20 mouse cellular contexts compared by ENCODE assay signal in genomic region chr9:95708943-95709342, GRCm38 (mm10). TPM values are rescaled to one million over a fixed set of nuclear protein-coding genes. Genes with fewer than 3 reads are reported as not detected.
A peak's percentile ranks its signal among the peaks of the same experiment; 100 is the strongest.
DNase-seq lines count a peak whose midpoint lies in the region; ATAC-seq and TF ChIP-seq lines count a peak whose summit lies in the region.
"Had no signal": no experiment of that assay in that cellular context is flagged by ENCODE, and none has a peak within 500 bp of the region (broad histone marks: within the 10 kb centered on the region; RNA-seq: fewer than 3 reads in every experiment).

No protein-coding gene starts in this region.

- ATAC-seq in intestine, postnatal 0 days = no peak
- ATAC-seq in intestine, embryonic 15.5 days = no peak
- ATAC-seq in granulocyte monocyte progenitor cell, adult 5-6 weeks (replicated peaks; ENCODE audit: poor library complexity, severe bottlenecking) = peak; percentile 53
- ATAC-seq: activated CD4-positive, CD25-positive, alpha-beta regulatory T cell, adult 4 months had no signal

- DNase-seq in 416B (ENCODE audit: low read depth) (peak; percentile 24), ES-CJ7 (ENCODE audit: low read depth, low spot score) (peak; percentile 70)
- no peak for DNase-seq in T-cell, adult 2 months (ENCODE audit: low spot score)
- no peak for DNase-seq in adrenal gland, postnatal 4 days (ENCODE audit: low spot score in 2 of 2)
- DNase-seq in heart, embryonic 10.5 days (ENCODE audit: low spot score) = no peak
- DNase-seq: cerebellum, adult 11 months; kidney, adult 2 months; kidney, postnatal 4 days; lung, postnatal 4 days; midbrain, embryonic 14.5 days; right cerebral cortex, postnatal 14 days; thymus, postnatal 4 days had no signal

- no peaks in the 10 kb centered on the region for H3K27me3 ChIP-seq in intestine, postnatal 0 days (replicated peaks; ENCODE audit: control insufficient read depth, insufficient read depth, low read length)
- no peaks in the 10 kb centered on the region for H3K27me3 ChIP-seq in intestine, embryonic 15.5 days (replicated peaks)
- no peaks in the 10 kb centered on the region for H3K27me3 ChIP-seq in heart, embryonic 10.5 days (ENCODE audit: insufficient read depth, poor library complexity, severe bottlenecking)
- H3K27me3 ChIP-seq: heart, embryonic 15.5 days had no signal

- H3K9ac ChIP-seq in intestine, postnatal 0 days (ENCODE audit: low read depth, low read length) = no peak overlapping the region
- no peak overlapping the region for H3K9ac ChIP-seq in intestine, embryonic 15.5 days
- H3K9ac ChIP-seq: heart, embryonic 15.5 days; hindbrain, embryonic 14.5 days had no signal

- no peaks in the 10 kb centered on the region for H3K9me3 ChIP-seq in intestine, postnatal 0 days (ENCODE audit: control insufficient read depth)
- H3K9me3 ChIP-seq in intestine, embryonic 15.5 days = no peaks in the 10 kb centered on the region
- no peaks in the 10 kb centered on the region for H3K9me3 ChIP-seq in heart, embryonic 10.5 days
- H3K9me3 ChIP-seq: forebrain, embryonic 10.5 days; G1E; heart, embryonic 15.5 days had no signal

- peak; percentile 45 for TF ChIP-seq CTCF in intestine, postnatal 0 days (IDR thresholded peaks at IDR 0.05; ENCODE audit: low read depth)

- no peaks in the 10 kb centered on the region for H3K4me1 ChIP-seq in intestine, postnatal 0 days (replicated peaks; ENCODE audit: control insufficient read depth, insufficient read depth, low read length)
- no peaks in the 10 kb centered on the region for H3K4me1 ChIP-seq in intestine, embryonic 15.5 days (replicated peaks)
- H3K4me1 ChIP-seq in heart, embryonic 10.5 days = no peaks in the 10 kb centered on the region
- H3K4me1 ChIP-seq: heart, embryonic 15.5 days had no signal

- no peak overlapping the region for H3K4me3 ChIP-seq in intestine, postnatal 0 days (ENCODE audit: low read depth, low read length)
- H3K4me3 ChIP-seq in intestine, embryonic 15.5 days (replicated peaks) = no peak overlapping the region
- H3K4me3 ChIP-seq in heart, embryonic 10.5 days = no peak overlapping the region
- H3K4me3 ChIP-seq: forebrain, embryonic 10.5 days; heart, embryonic 15.5 days had no signal

- no peak overlapping the region for H3K4me2 ChIP-seq in intestine, postnatal 0 days (replicated peaks; ENCODE audit: low read depth)
- no peak overlapping the region for H3K4me2 ChIP-seq in intestine, embryonic 15.5 days (replicated peaks)
- H3K4me2 ChIP-seq: heart, embryonic 15.5 days; hindbrain, embryonic 14.5 days had no signal

- H3K27ac ChIP-seq in intestine, postnatal 0 days (ENCODE audit: low read depth, low read length) = no peak overlapping the region
- H3K27ac ChIP-seq in intestine, embryonic 15.5 days = no peak overlapping the region
- no peak overlapping the region for H3K27ac ChIP-seq in heart, embryonic 10.5 days
- H3K27ac ChIP-seq: forebrain, embryonic 10.5 days; heart, embryonic 15.5 days; hindbrain, embryonic 14.5 days had no signal

- H3K36me3 ChIP-seq in intestine, postnatal 0 days (ENCODE audit: control insufficient read depth, insufficient read depth) = no peaks in the 10 kb centered on the region
- no peaks in the 10 kb centered on the region for H3K36me3 ChIP-seq in intestine, embryonic 15.5 days
- H3K36me3 ChIP-seq in heart, embryonic 10.5 days = no peaks in the 10 kb centered on the region
- H3K36me3 ChIP-seq: G1E had no signal

RNA-seq across cellular contexts. Expression of gene Trpc1, which starts 41.2 kb away (rescaled TPM):
- polyA plus RNA-seq in intestine, postnatal 0 days (2015; fragmentation: Nextera tagmentation; extraction: Ambion mirVana) = 1.8 and 2.0 TPM in 2 replicates
- 2.5 and 3.0 TPM in 2 replicates for polyA plus RNA-seq in intestine, embryonic 15.5 days (2015; fragmentation: Nextera tagmentation; extraction: Ambion mirVana)
- not detected in 2 replicates for total RNA-seq in granulocyte monocyte progenitor cell, adult 5-6 weeks (2014; fragmentation: Nextera tagmentation)
- total RNA-seq in granulocyte monocyte progenitor cell, adult 5-6 weeks (2017) = not detected in 2 replicates
- 1 to 10 TPM; 6.0 to 6.6 TPM for total RNA-seq in adrenal gland, postnatal 4 days (2021)
- 1.4 TPM in 2 replicates for polyA plus RNA-seq in heart, embryonic 10.5 days (2016; fragmentation: Nextera tagmentation; extraction: Ambion mirVana)
- polyA plus RNA-seq: G1E had no signal

Comparison
In these comparisons a context has a peak if more than half of its experiments do, and no peak if none do; other contexts are left out.
1. DNase-seq: peak in 416B (single experiment) and ES-CJ7 (single experiment); none in T-cell, adult 2 months (single experiment), adrenal gland, postnatal 4 days (0 of 2) and heart, embryonic 10.5 days (single experiment).